Mouse (Mus musculus): ENCODE data around the gene Utf1. TPM values are rescaled to one million over a fixed set of nuclear protein-coding genes. Genes with fewer than 3 reads are reported as not detected.

The Utf1 gene
- polyA plus RNA-seq, 1 experiment, result 0.16 TPM

GRCm38 (mm10) chr7:139990864-139991394 lies 47.3 kb downstream of the Utf1 start:
- no peak overlapping the region for H3K27ac ChIP-seq (ENCODE audit: insufficient read depth, low read length)
- no peak for DNase-seq
- no peaks in the 10 kb centered on the region for H3K27me3 ChIP-seq (ENCODE audit: control insufficient read depth, insufficient read depth, low read length)
- H3K4me1 ChIP-seq (ENCODE audit: control insufficient read depth, insufficient read depth, low read length), result no peaks in the 10 kb centered on the region
- no peak overlapping the region for H3K4me3 ChIP-seq (replicated peaks; ENCODE audit: insufficient read depth, low read depth, low read length)
- WGBS, result 64% methylated on average over 8 of the region's 8 CpGs
- TF ChIP-seq CTCF (IDR thresholded peaks at IDR 0.05; ENCODE audit: borderline replicate concordance, insufficient read depth, low read depth, low read length), result no peak
- no peak for TF ChIP-seq POLR2A (IDR thresholded peaks at IDR 0.05; ENCODE audit: borderline replicate concordance, insufficient read depth, low read length)

- Histone ChIP-seq H3K4me1 (ENCODE audit: control insufficient read depth, insufficient read depth, low read length) (no peaks in the 10 kb centered on the region), H3K4me3 (replicated peaks; ENCODE audit: insufficient read depth, low read depth, low read length) (no peak within 1 kb of the TSS), H3K27me3 (ENCODE audit: control insufficient read depth, insufficient read depth, low read length) (no peaks in the 10 kb centered on the region), H3K27ac (ENCODE audit: insufficient read depth, low read length) (no peak within 1 kb of the TSS)
- WGBS, result 36% methylated on average over 7 of the region's 7 CpGs
- TF ChIP-seq POLR2A (IDR thresholded peaks at IDR 0.05; ENCODE audit: borderline replicate concordance, insufficient read depth, low read length) (no peak), CTCF (IDR thresholded peaks at IDR 0.05; ENCODE audit: borderline replicate concordance, insufficient read depth, low read depth, low read length) (no peak)
- DNase-seq, result no peak
These were observed 48.8 kb downstream of the Utf1 start, which contains the start of gene Adam8 for GRCm38 (mm10) chr7:139992406-139992805. Adam8 (minus strand) TSS chr7:139992562.

- 91% methylated on average over 6 of the region's 6 CpGs for WGBS
- DNase-seq, result no peak
- TF ChIP-seq POLR2A (IDR thresholded peaks at IDR 0.05; ENCODE audit: borderline replicate concordance, insufficient read depth, low read length), result no peak
- TF ChIP-seq CTCF (IDR thresholded peaks at IDR 0.05; ENCODE audit: borderline replicate concordance, insufficient read depth, low read depth, low read length), result no peak
- H3K27me3 ChIP-seq (ENCODE audit: control insufficient read depth, insufficient read depth, low read length), result no peaks in the 10 kb centered on the region
- no peaks in the 10 kb centered on the region for H3K4me1 ChIP-seq (ENCODE audit: control insufficient read depth, insufficient read depth, low read length)
- no peak overlapping the region for H3K4me3 ChIP-seq (replicated peaks; ENCODE audit: insufficient read depth, low read depth, low read length)
- no peak overlapping the region for H3K27ac ChIP-seq (ENCODE audit: insufficient read depth, low read length)
These were observed 49.9 kb downstream of the Utf1 start for GRCm38 (mm10) chr7:139993532-139993931.

GRCm38 (mm10) chr7:139994202-139994601 lies 50.6 kb downstream of the Utf1 start:
- 74% methylated on average over 4 of the region's 4 CpGs for WGBS
- Histone ChIP-seq H3K4me3 (replicated peaks; ENCODE audit: insufficient read depth, low read depth, low read length) (no peak overlapping the region), H3K27me3 (ENCODE audit: control insufficient read depth, insufficient read depth, low read length) (no peaks in the 10 kb centered on the region), H3K4me1 (ENCODE audit: control insufficient read depth, insufficient read depth, low read length) (no peaks in the 10 kb centered on the region), H3K27ac (ENCODE audit: insufficient read depth, low read length) (no peak overlapping the region)
- no peak for DNase-seq
- TF ChIP-seq POLR2A (IDR thresholded peaks at IDR 0.05; ENCODE audit: borderline replicate concordance, insufficient read depth, low read length), result no peak
- TF ChIP-seq CTCF (IDR thresholded peaks at IDR 0.05; ENCODE audit: borderline replicate concordance, insufficient read depth, low read depth, low read length), result no peak

GRCm38 (mm10) chr7:139994676-139995075 lies 51.1 kb downstream of the Utf1 start:
- Histone ChIP-seq H3K27ac (ENCODE audit: insufficient read depth, low read length) (no peak overlapping the region), H3K4me3 (replicated peaks; ENCODE audit: insufficient read depth, low read depth, low read length) (no peak overlapping the region), H3K4me1 (ENCODE audit: control insufficient read depth, insufficient read depth, low read length) (no peaks in the 10 kb centered on the region), H3K27me3 (ENCODE audit: control insufficient read depth, insufficient read depth, low read length) (no peaks in the 10 kb centered on the region)
- WGBS, result 33% methylated on average over 3 of the region's 3 CpGs
- TF ChIP-seq POLR2A (IDR thresholded peaks at IDR 0.05; ENCODE audit: borderline replicate concordance, insufficient read depth, low read length) (no peak), CTCF (IDR thresholded peaks at IDR 0.05; ENCODE audit: borderline replicate concordance, insufficient read depth, low read depth, low read length) (peak; percentile 67)
- peak; percentile 45 to 51 for DNase-seq

Other genes with a start within 250 kb of the Utf1 start
- 19.9 and 21.5 TPM in 2 replicates for gene Adgra1, start 109.6 kb upstream of the Utf1 start, polyA plus RNA-seq (2012; rRNA removed)
- 139 and 160 TPM in 2 replicates for gene Kndc1, start 49.1 kb upstream of the Utf1 start, polyA plus RNA-seq (2012; rRNA removed)
- 0.21 and 0.39 TPM in 2 replicates for gene 6430531B16Rik, start 35.0 kb downstream of the Utf1 start, polyA plus RNA-seq (2012; rRNA removed)
- gene Adam8, start 48.8 kb downstream of the Utf1 start, polyA plus RNA-seq (2012; rRNA removed), result 2.8 and 4.1 TPM in 2 replicates
- 75.8 and 76.9 TPM in 2 replicates for gene Zfp511, start 92.6 kb downstream of the Utf1 start, polyA plus RNA-seq (2012; rRNA removed)
- gene Tubgcp2, start 92.9 kb downstream of the Utf1 start, polyA plus RNA-seq (2012; rRNA removed), result 51.4 and 54.5 TPM in 2 replicates
- gene Msx3, start 105.3 kb downstream of the Utf1 start, polyA plus RNA-seq (2012; rRNA removed), result not detected in 2 replicates
- gene Caly, start 138.8 kb downstream of the Utf1 start, polyA plus RNA-seq (2012; rRNA removed), result 189 and 198 TPM in 2 replicates
- gene Prap1, start 149.6 kb downstream of the Utf1 start, polyA plus RNA-seq (2012; rRNA removed), result not detected in 2 replicates
- gene Fuom, start 158.7 kb downstream of the Utf1 start, polyA plus RNA-seq (2012; rRNA removed), result 94.7 and 98.3 TPM in 2 replicates
- gene Paox, start 172.0 kb downstream of the Utf1 start, polyA plus RNA-seq (2012; rRNA removed), result 5.0 and 5.9 TPM in 2 replicates
- 90.9 and 98.6 TPM in 2 replicates for gene Echs1, start 172.7 kb downstream of the Utf1 start, polyA plus RNA-seq (2012; rRNA removed)
- 42.4 and 45.9 TPM in 2 replicates for gene Mtg1, start 193.8 kb downstream of the Utf1 start, polyA plus RNA-seq (2012; rRNA removed)
- gene Sprn, start 211.1 kb downstream of the Utf1 start, polyA plus RNA-seq (2012; rRNA removed), result 25.9 and 27.7 TPM in 2 replicates
- not detected in 2 replicates for gene Olfr522, start 221.0 kb downstream of the Utf1 start, polyA plus RNA-seq (2012; rRNA removed)
- 0.10 TPM in 2 replicates for gene Olfr523, start 229.4 kb downstream of the Utf1 start, polyA plus RNA-seq (2012; rRNA removed)